Mouse (Mus musculus) forebrain, embryonic 16.5 days (tissue): ENCODE measurements around the gene Gm21992. TPM values are rescaled to one million over a fixed set of nuclear protein-coding genes. Genes with fewer than 3 reads are reported as not detected.
"Not testable (repeated sequence)": the region's sequence is repeated elsewhere in the genome, so short reads cannot be mapped to it uniquely, and the experiment has no call there.

Source experiments
- ATAC-seq: fragments of 200-750 bp; cut with Nextera tagmentation; 2 replicates; pipeline ENCODE4 v1.8.0; 2017; ENCODE audit warnings: mild to moderate bottlenecking, moderate library complexity
- H3K27ac ChIP-seq: fragments of 300-500 bp; sonication (generic); 2 replicates; pipeline ENCODE4 v1.5.1; 2014; ENCODE audit warnings: low read length, control low read depth
- H3K27me3 ChIP-seq: fragments of 300-500 bp; sonication (generic); replicated peaks from 2 replicates; pipeline ENCODE4 v1.6.1; 2014; ENCODE audit warnings: low read length; ENCODE audit not compliant: control insufficient read depth, insufficient read depth
- H3K36me3 ChIP-seq: fragments of 300-500 bp; sonication (generic); 2 replicates; pipeline ENCODE4 v1.6.1; 2014; ENCODE audit not compliant: control insufficient read depth, insufficient read depth
- H3K4me1 ChIP-seq: fragments of 300-500 bp; sonication (generic); replicated peaks from 2 replicates; pipeline ENCODE4 v1.6.1; 2014; ENCODE audit warnings: low read length; ENCODE audit not compliant: control insufficient read depth, insufficient read depth
- H3K4me2 ChIP-seq: fragments of 300-500 bp; sonication (generic); 2 replicates; pipeline ENCODE4 v1.6.1; 2014; ENCODE audit warnings: mild to moderate bottlenecking, low read length, control low read depth
- H3K4me3 ChIP-seq: fragments of 300-500 bp; sonication (generic); replicated peaks from 2 replicates; pipeline ENCODE4 v1.5.1; 2014; ENCODE audit warnings: mild to moderate bottlenecking, low read length, control low read depth
- H3K9ac ChIP-seq: fragments of 300-500 bp; sonication (generic); replicated peaks from 2 replicates; pipeline ENCODE4 v1.6.1; 2014; ENCODE audit warnings: low read depth, low read length, control low read depth
- H3K9me3 ChIP-seq: fragments of 300-500 bp; sonication (generic); 2 replicates; pipeline ENCODE4 v1.6.1; 2016; ENCODE audit warnings: low read length; ENCODE audit not compliant: control insufficient read depth
- WGBS: fragments of 180-500 bp; shearing (Covaris S2); extraction: QIAGEN DNeasy Blood & Tissue Kit; methylation state at CpG from one replicate; pipeline ENCODE4 v1.1.7; 2014; 5-methylcytosine and 5-hydroxymethylcytosine counted together
- polyA plus RNA-seq: library from polyadenylated mRNA; unstranded; fragments of >200 nt; fragmentation: Nextera tagmentation; extraction: Ambion mirVana; gene quantifications from 2 replicates; pipeline ENCODE4 v1.2.1, GENCODE M21; 2015

The Gm21992 gene
- polyA plus RNA-seq, 1 experiment from 2014 or later, result 29.8 TPM

DNA sequence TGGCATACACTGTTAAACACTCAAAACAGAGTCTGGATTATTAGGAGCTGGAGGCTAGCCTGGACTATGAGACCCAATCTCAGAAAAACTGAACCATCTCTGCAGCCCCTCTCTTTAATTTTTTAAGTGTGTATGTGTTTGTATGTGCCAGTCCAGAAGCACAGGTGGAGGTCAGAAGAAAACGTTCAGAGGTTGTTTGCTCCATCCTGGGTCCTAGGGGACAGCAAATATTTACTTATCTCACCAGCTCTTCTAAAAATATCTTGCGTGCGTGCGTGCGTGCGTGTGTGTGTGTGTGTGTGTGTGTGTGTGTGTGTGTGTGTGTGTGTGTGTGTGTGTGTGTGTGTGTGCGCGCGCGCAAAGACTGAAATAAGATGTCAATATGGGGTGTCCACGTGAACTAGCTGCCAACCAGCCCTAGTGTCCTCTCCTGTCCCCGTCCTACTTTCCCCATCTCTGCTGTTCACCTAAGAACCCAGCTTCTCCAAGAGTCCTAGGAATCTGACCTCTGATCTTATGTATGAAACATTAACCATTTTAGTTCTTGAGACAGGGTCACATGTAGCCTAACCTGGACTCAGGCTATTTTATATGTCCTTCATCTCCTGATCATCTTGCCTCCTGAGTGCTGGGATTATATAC lies 43.8 kb downstream of the Gm21992 start:
- Histone ChIP-seq H3K27ac (no peak overlapping the region), H3K9ac (no peak overlapping the region), H3K36me3 (peaks cover 30% of the 10 kb centered on the region), H3K4me3 (no peak overlapping the region), H3K27me3 (no peaks in the 10 kb centered on the region), H3K9me3 (no peaks in the 10 kb centered on the region), H3K4me2 (no peak overlapping the region), H3K4me1 (peaks cover 9% of the 10 kb centered on the region)
- 92% methylated on average over 8 of the region's 12 CpGs for WGBS
- no peak for ATAC-seq

DNA sequence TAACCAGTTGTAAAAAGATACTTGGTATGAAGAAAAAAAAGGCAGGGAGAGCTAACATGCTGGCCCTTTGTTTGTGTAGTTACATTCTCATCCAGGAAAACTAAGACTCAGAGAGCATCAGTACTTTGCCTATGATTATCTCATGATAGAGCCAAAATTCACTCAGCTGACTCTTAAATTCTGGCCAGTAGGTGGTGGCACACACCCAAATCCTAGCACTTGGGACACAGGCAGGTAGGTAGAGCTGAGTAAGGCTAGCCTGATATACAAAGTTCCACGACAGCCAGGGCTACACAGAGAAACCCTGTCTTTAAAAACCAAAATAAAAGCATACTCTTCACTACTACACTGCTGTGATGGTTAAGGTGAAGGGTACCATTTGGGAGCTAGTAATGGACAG lies 48.5 kb downstream of the Gm21992 start:
- Histone ChIP-seq H3K27me3 (no peaks in the 10 kb centered on the region), H3K36me3 (peaks cover 27% of the 10 kb centered on the region), H3K4me3 (no peak overlapping the region), H3K9me3 (no peaks in the 10 kb centered on the region), H3K4me2 (no peak overlapping the region), H3K9ac (no peak overlapping the region), H3K4me1 (peaks cover 35% of the 10 kb centered on the region), H3K27ac (no peak overlapping the region)
- WGBS, result 41% methylated on average over 1 of the region's 1 CpGs
- no peak for ATAC-seq

DNA sequence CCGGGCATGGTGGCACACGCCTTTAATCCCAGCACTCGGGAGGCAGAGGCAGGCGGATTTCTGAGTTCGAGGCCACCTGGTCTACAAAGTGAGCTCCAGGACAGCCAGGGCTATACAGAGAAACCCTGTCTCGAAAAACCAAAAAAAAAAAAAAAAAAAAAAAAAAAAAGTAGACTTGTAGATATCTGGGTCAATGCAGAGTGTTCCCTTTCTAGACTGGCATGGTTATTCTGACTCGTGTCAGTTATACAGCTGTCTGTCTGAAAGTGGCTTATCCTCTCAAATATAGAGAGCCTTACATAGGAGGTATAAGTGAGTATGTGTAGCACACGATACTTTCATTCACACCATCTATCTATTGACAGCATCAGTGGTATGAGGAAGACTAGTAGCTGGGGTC lies 50.9 kb downstream of the Gm21992 start:
- not testable (repeated sequence) for H3K9ac ChIP-seq, H3K9me3 ChIP-seq, ATAC-seq, H3K27me3 ChIP-seq, H3K27ac ChIP-seq, H3K4me3 ChIP-seq
- 90% methylated on average over 8 of the region's 8 CpGs for WGBS
- Histone ChIP-seq H3K36me3 (peaks cover 23% of the 10 kb centered on the region), H3K4me2 (peak overlapping the region; percentile 16; the same call in 1 of the 2 replicates), H3K4me1 (peaks cover 39% of the 10 kb centered on the region)

DNA sequence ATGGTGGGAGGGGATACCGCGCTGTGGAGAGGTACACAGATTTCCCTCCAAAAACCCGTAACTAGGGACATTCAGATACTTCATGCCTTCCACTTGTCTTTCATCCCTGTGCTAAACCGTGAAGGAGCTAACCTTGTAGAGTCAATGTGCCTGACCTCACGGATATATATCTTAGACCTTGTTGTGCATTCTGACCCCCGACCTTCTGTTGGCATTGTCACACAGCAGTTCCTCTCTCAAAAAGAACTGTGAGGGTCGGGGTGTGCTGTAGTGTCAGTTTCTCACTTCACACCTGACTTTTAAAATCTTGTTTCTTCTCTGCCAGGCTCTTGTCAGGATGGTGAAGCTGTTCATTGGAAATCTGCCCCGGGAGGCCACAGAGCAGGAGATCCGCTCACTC lies 54.5 kb downstream of the Gm21992 start:
- peak overlapping the region; percentile 74 for H3K4me2 ChIP-seq
- no peaks in the 10 kb centered on the region for H3K27me3 ChIP-seq
- H3K4me1 ChIP-seq, result peaks cover 34% of the 10 kb centered on the region
- H3K27ac ChIP-seq, result peak overlapping the region; percentile 99
- H3K9me3 ChIP-seq, result no peaks in the 10 kb centered on the region
- peaks cover 15% of the 10 kb centered on the region for H3K36me3 ChIP-seq
- no peak for ATAC-seq
- H3K9ac ChIP-seq, result peak overlapping the region; percentile 97
- 5% methylated on average over 9 of the region's 9 CpGs for WGBS
- peak overlapping the region; percentile 91 for H3K4me3 ChIP-seq

- Histone ChIP-seq H3K4me3 (peak within 1 kb of the TSS; percentile 91), H3K27ac (peak within 1 kb of the TSS; percentile 99), H3K9me3 (no peaks in the 10 kb centered on the region), H3K27me3 (no peaks in the 10 kb centered on the region), H3K36me3 (peaks cover 14% of the 10 kb centered on the region), H3K4me1 (peaks cover 34% of the 10 kb centered on the region), H3K4me2 (peak within 1 kb of the TSS; percentile 74), H3K9ac (peak within 1 kb of the TSS; percentile 97)
- under 1% methylated on average over 65 of the region's 65 CpGs for WGBS
- peak; percentile 93 for ATAC-seq
Measured at GRCm38 (mm10) chr19:4756193-4756911, 55.1 kb downstream of the Gm21992 start, which contains the start of gene Rbm4b. Gene Rbm4b, plus strand, starts transcription at chr19:4756497.

DNA sequence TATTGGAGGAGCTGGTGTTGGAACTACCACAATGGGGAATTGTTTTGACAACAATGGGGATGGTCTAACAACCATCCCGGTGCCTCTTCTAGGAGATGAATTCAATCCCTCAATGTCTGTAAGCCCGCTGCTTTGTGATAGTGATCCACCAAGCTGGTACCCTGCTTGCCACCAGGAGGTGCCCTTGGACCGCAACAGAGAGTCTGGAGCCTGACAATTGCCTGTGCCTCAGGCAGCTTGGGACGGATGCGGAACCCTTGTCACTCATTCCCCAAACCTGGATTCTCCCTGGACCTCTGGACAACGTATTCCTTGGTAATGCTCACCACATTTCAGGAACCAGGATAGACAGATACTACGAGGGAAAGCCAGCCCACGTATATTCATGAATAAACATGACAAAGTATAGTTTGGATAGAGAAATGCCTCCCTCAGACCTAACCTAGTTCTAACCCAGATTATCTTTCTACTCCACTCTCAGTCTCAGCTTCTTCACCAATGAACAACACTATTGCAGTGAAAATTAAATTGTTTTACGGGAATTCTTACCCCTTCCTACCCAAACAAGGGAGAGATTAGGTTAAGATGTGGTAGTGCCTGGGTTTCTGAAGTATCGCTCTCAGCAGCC lies 55.7 kb downstream of the Gm21992 start:
- peak; percentile 80 for ATAC-seq
- H3K4me3 ChIP-seq, result peak overlapping the region; percentile 91
- peak overlapping the region; percentile 97 for H3K9ac ChIP-seq
- WGBS, result under 1% methylated on average over 10 of the region's 10 CpGs
- no peaks in the 10 kb centered on the region for H3K27me3 ChIP-seq
- H3K27ac ChIP-seq, result peak overlapping the region; percentile 99
- H3K4me1 ChIP-seq, result peaks cover 28% of the 10 kb centered on the region
- H3K4me2 ChIP-seq, result peak overlapping the region; percentile 73
- H3K9me3 ChIP-seq, result no peaks in the 10 kb centered on the region
- peaks cover 10% of the 10 kb centered on the region for H3K36me3 ChIP-seq

DNA sequence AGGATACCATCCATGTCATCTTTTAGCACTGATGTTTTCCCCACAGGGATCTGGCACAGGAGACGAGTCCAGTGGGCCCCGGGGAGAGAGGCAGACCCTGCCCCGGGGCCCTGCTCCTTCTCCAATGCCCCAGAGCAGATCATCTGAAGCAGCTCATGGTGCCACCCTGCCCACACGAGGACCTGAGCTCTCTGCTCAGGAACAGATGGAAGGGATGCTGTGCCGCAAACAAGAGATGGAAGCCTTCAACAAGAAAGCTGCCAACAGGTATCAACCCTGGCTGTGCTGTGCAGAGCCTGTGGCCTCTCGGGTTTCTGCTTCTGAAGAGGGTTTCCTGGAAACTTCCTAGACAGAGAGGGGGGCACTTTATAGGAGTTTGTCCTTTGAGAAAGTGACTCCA lies 61.4 kb downstream of the Gm21992 start:
- 83% methylated on average over 6 of the region's 6 CpGs for WGBS
- no peak for ATAC-seq
- no peaks in the 10 kb centered on the region for H3K9me3 ChIP-seq
- H3K27ac ChIP-seq, result no peak overlapping the region
- no peaks in the 10 kb centered on the region for H3K27me3 ChIP-seq
- no peak overlapping the region for H3K4me3 ChIP-seq
- H3K9ac ChIP-seq, result no peak overlapping the region
- H3K4me2 ChIP-seq, result no peak overlapping the region
- no peaks in the 10 kb centered on the region for H3K4me1 ChIP-seq
- H3K36me3 ChIP-seq, result peaks cover 48% of the 10 kb centered on the region

- WGBS, result 86% methylated on average over 10 of the region's 10 CpGs
- ATAC-seq, result no peak
- H3K9me3 ChIP-seq, result no peaks in the 10 kb centered on the region
Measured at GRCm38 (mm10) chr19:4748493-4748892, 62.9 kb downstream of the Gm21992 start.

DNA sequence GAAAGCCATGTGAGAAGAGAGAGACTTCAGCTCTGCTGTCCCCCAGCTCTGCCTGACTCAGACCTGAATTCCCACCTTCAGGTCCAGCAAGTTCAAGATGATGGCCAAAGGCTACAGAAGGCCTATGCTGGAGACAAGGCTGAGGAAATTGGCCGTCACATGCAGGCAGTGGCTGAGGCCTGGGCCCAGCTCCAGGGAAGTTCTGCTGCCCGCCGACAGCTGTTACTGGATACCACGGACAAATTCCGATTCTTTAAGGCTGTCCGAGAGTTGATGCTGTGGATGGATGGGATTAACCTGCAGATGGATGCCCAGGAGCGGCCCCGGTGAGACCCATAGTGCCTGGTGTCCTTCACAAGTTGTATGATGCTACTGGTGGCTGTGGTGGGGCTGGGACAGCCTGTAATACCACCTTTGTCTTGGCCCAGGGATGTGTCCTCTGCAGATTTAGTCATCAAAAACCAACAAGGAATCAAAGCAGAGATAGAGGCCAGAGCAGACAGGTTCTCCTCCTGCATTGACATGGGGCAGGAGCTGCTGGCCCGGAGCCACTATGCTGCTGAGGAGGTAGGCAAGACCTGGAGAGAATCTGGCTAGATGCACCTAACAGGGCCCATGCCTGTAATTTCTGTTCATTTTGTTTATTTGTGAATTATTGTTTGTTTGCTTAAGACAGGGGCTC lies 63.6 kb downstream of the Gm21992 start:
- WGBS, result 95% methylated on average over 9 of the region's 9 CpGs
- Histone ChIP-seq H3K9me3 (no peaks in the 10 kb centered on the region), H3K4me2 (no peak overlapping the region), H3K27me3 (no peaks in the 10 kb centered on the region), H3K36me3 (peaks cover 57% of the 10 kb centered on the region), H3K9ac (no peak overlapping the region), H3K27ac (no peak overlapping the region), H3K4me3 (no peak overlapping the region), H3K4me1 (no peaks in the 10 kb centered on the region)
- ATAC-seq, result no peak

More at GRCm38 (mm10) chr19:4748493-4748892, 62.9 kb downstream of the Gm21992 start:
- Histone ChIP-seq H3K4me1 (no peaks in the 10 kb centered on the region), H3K9ac (no peak overlapping the region), H3K27ac (no peak overlapping the region), H3K36me3 (peaks cover 59% of the 10 kb centered on the region), H3K27me3 (no peaks in the 10 kb centered on the region), H3K4me3 (no peak overlapping the region), H3K4me2 (no peak overlapping the region)
